Mouse (Mus musculus) CD4-positive, CD25-positive, alpha-beta regulatory T cell, adult 2 months (primary cell): ENCODE results near the gene Ascc1.
"Not testable (repeated sequence)": the region's sequence is repeated elsewhere in the genome, so short reads cannot be mapped to it uniquely, and the experiment has no call there.

Experiments
- DNase-seq: peaks from one replicate; pipeline ENCODE4 v3.0.0-alpha.2; 2012; ENCODE audit warnings: low read depth, low spot score

The Ascc1 gene

GRCm38 (mm10) chr10:59977141-59977540 is 25.5 kb upstream of the Ascc1 start:
- no peak for DNase-seq

GRCm38 (mm10) chr10:59977715-59978343 is 24.8 kb upstream of the Ascc1 start:
- DNase-seq = no peak

GRCm38 (mm10) chr10:59978401-59978800 is 24.2 kb upstream of the Ascc1 start:
- no peak for DNase-seq

DNA sequence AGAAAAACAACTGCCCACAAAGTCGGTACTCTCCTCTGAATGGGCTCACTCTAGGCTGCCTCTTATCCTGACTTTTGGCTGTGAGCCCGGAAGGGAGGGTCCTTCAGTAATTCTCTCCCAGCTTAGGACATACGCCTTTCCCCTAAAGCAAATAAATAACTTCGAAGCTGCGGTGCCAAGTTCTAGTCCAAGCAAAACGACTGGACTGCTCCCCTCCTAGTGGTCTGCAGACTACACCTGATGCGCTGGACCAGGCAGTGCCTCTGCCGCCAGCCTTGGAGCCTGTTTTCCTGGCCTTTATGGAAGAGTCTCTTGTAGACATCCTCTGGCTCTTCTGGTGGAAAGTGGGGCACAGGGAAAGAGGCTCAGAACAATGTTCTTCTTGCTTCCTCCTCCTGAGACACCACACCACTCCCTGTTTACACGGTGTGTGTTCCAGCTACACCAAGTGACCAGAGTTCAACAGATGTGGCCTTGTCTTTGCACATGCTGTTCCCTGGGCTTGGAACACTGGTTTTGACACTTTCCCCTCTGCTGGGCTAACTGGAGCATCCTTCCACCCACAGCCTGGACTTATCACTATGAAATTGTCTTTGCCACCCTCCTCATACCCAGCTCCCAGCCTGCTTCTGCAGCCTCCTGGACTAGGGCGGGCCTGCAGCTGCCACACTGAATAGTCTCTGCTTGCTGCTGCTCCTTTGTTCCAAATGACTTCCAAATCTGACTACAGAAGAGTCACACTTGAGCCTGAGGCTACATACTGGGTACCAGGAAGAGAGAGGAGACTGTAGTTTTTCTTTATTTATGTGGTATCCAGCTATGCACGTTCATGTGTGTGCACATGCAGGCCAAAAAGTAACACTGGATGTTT is 23.5 kb upstream of the Ascc1 start:
- DNase-seq = no peak

- peak; percentile 59 for DNase-seq
Observed at GRCm38 (mm10) chr10:59980815-59981244, 21.8 kb upstream of the Ascc1 start.

DNA sequence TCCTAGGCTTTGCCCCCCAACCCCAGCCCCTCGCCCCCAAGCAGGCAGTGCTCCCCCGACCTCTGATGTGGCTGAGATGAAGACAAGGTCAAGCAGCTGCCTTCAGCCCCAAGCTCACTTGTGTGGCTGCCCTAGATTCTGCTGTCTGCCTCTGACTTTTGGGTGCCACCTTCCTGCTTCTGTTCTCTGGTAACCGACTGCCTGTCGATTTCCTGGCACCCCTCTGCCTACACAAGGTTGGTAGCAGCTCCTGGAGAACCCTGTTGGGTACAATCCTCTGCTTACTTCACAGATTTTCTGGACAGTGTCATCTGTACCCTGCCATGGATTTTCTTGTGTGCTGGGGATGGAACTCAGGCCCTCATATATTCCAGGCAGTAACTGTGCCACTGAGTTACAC is 21.3 kb upstream of the Ascc1 start:
- peak; percentile 54 for DNase-seq

DNA sequence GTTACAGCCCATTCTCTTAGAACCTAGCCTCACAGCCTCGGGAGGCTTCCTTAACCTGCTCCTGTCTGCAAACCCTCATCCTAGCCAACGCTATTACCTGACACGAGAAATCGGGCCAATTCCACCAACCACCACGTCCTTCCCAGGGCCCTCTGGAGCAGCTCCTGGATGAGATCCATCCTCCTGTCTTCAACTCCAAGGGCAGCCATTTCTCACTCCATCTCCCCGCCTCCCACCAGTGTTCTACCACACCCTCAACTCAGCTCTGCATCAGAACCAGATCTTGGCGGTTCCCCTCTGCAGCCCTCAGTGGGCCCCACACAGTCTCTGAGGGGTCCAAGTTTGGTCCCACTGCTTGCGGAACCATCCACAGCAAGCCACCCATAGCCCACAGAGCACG is 20.8 kb upstream of the Ascc1 start:
- DNase-seq = no peak

GRCm38 (mm10) chr10:59982379-59982873 is 20.2 kb upstream of the Ascc1 start:
- no peak for DNase-seq

DNA sequence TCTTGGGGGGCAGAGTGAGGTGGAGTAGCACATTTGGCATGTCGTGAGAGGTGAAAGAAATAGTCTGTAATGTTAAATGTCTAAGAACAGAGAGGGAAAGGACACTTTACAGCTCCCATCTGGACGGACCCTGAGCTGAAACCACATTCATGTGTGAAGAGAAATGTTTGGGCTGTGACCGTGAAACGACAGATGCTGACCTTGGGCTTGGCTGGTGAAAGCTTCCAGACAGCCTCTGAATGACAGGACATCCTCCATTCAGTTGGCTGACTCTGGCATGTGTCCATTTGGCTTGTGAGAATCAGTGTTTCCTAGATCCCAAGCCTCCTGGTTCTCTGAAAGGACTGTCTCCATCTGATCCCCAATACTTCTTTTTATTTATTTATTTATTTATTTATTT is 14.6 kb upstream of the Ascc1 start:
- DNase-seq = no peak

DNA sequence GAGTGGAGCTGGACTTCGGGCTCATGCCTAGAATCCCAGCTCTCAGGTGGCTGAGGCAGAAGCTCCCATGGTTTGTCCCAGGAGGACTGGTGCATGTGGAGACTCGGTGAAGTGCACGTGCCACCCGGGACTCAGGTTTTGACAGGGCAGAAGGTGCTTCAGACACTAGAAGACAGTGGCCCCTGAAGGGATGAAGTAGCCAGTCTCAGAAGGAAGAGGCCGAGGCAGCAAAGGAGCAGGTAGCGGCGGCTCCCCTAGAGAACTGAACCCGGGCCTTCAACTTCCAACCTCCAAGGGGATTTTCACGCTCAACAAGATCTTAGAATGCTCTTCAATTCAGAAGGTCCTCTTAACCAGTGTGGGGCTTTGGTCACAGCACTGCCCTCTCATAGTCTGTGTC is 12.2 kb upstream of the Ascc1 start:
- no peak for DNase-seq

GRCm38 (mm10) chr10:59991262-59991880 is 11.2 kb upstream of the Ascc1 start:
- DNase-seq = no peak

- no peak for DNase-seq
Observed at GRCm38 (mm10) chr10:59992024-59992423, 10.6 kb upstream of the Ascc1 start.

- DNase-seq = not testable (repeated sequence)
Observed at GRCm38 (mm10) chr10:59993813-59994212, 8.8 kb upstream of the Ascc1 start.

DNA sequence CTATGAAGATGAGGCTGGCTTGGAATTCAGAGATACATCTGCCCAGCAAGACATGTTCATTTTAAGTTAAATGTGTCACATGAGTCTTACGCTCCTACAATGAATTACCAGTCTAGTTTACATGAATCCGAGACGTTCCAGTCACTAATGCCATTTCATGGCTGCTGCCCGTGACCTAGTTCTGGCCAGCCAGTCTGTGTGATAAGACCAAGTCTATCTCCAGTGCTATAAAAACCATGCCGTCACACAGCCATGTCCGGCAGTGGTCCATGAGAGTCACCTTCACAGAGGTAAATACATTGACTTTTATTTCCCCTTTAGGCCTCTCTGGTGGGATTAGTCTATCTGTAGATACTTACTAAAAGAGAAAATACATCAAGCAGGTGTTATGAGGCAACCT is 6.7 kb upstream of the Ascc1 start:
- DNase-seq = no peak

- peak; percentile 83 for DNase-seq
Observed at GRCm38 (mm10) chr10:59997591-59997990, 5.0 kb upstream of the Ascc1 start.

DNA sequence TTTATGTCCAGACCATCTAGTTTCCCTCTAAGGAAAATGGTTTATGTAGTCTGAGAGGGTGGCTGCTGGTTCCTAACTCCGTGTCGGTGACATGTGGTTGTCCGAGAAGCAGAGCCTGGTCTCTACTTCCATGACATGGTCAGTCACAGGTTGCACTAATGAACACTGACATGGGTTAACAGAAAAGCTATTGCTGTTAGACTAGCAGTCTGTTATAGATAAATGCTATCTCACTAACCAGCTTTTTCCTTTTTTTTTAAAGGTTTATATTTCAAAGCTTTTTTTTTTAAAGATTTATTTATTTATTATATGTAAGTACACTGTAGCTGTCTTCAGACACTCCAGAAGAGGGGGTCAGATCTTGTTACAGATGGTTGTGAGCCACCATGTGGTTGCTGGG is 3.5 kb upstream of the Ascc1 start:
- no peak for DNase-seq

DNA sequence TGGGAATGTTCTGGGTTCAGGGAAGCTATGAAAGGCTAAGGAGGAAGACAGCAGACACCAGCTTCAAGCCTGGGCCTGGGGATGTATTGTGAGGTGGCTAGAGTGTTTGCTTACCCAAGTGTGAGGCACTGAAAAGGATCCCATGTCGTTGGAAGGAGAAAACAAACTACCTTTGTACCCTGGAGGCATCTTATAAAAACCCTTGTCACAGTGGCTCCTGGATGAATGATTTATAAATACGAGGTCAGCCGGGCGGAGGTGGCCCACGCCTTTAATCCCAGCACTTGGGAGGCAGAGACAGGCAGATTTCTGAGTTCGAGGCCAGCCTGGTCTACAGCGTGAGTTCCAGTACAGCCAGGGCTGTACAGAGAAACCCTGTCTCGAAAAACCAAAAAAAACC is 942 bp upstream of the Ascc1 start:
- DNase-seq = not testable (repeated sequence)

DNA sequence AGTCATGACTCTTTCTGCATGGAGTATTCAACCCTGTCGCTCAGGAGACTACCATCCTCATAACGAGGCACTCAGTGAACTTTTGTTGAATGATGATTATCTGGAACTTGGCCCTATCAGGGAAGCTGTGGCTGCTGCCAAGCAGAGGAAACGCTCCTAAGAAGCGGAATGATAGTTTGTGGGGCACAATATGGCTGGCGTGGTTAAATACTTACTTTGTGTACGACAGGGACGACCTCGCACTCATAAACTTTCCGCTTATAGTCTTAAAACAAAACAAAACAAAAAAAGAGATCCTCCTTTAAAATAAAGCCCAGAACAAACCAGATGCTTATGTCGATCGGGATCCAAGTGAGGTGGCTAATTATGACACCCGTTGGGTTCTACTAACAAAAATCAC is 402 bp upstream of the Ascc1 start:
- DNase-seq = no peak

GRCm38 (mm10) chr10:60003213-60003752 is 678 bp downstream of the Ascc1 start:
- no peak for DNase-seq

DNA sequence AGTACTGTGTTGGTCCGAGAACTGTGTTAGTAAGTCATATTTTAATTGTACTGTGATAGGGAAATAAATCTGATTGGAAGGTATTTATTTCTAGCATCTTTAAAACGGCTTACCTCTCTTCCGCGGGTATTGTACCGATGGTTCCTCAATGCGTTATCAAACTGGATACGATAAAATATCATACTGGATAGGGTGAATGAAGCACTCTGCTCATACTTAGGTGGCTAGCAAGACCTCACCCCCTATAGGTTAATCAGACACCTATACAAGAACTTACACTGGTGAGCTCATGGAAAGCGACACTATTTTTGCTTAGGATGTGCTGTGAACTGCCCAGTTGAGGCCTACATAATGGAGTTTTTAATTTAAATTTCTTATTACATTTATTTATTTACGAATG is 1.2 kb downstream of the Ascc1 start:
- peak; percentile 14 for DNase-seq

GRCm38 (mm10) chr10:60005264-60005663 is 2.7 kb downstream of the Ascc1 start:
- peak; percentile 74 for DNase-seq

DNA sequence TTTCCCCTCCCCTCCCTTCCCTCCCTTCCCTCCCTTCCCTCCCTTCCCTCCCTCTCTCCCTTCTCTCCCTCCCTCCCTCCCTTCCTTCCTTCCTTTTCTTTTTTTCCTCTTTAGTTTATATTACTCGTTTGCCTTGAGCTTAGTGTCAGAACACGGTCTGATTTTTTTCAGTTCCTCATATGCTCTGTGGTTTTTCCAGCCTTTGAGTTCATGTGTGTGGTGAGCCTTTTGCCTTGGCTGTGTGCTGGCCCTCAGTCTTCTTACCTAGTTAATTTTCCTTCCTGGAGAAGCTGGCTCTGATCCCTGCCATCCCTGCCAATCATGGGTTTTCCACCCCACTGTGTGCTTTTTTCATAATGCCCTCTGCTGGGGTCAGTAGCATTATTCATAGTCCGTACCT is 6.5 kb downstream of the Ascc1 start:
- DNase-seq = no peak
